Mouse (Mus musculus) hindbrain, embryonic 10.5 days (tissue): Measurements from ENCODE around the gene Scaf11. TPM values are rescaled to one million over a fixed set of nuclear protein-coding genes. Genes with fewer than 3 reads are reported as not detected.

ENCODE experiments used
- DNase-seq: peaks from one replicate; pipeline ENCODE4 v3.0.0-alpha.2; 2017; ENCODE audit warnings: low spot score
- H3K27ac ChIP-seq: fragments of 300-500 bp; sonication (generic); 2 replicates; pipeline ENCODE4 v1.5.1; 2016; ENCODE audit warnings: mild to moderate bottlenecking, moderate library complexity
- H3K27me3 ChIP-seq: fragments of 300-500 bp; sonication (generic); 2 replicates; pipeline ENCODE4 v1.6.1; 2016; ENCODE audit warnings: mild to moderate bottlenecking; ENCODE audit not compliant: poor library complexity, insufficient read depth, severe bottlenecking
- H3K36me3 ChIP-seq: fragments of 300-500 bp; sonication (generic); 2 replicates; pipeline ENCODE4 v1.6.1; 2016; ENCODE audit warnings: mild to moderate bottlenecking, moderate library complexity
- H3K4me1 ChIP-seq: fragments of 300-500 bp; sonication (generic); replicated peaks from 2 replicates; pipeline ENCODE4 v1.6.1; 2016; ENCODE audit warnings: mild to moderate bottlenecking
- H3K4me3 ChIP-seq: fragments of 300-500 bp; sonication (generic); 2 replicates; pipeline ENCODE4 v1.5.1; 2016; ENCODE audit warnings: mild to moderate bottlenecking, moderate library complexity
- H3K9me3 ChIP-seq: fragments of 300-500 bp; sonication (generic); 2 replicates; pipeline ENCODE4 v1.6.1; 2016; ENCODE audit warnings: mild to moderate bottlenecking, moderate library complexity
- WGBS: fragments of 180-500 bp; shearing (Covaris S2); methylation state at CpG from one replicate; pipeline ENCODE4 v1.1.7; 2016; 5-methylcytosine and 5-hydroxymethylcytosine counted together
- polyA plus RNA-seq: library from polyadenylated mRNA; unstranded; fragments of >200 nt; fragmentation: Nextera tagmentation; extraction: Ambion mirVana; gene quantifications from 2 replicates; pipeline ENCODE4 v1.2.1, GENCODE M21; 2016

Scaf11 gene
- polyA plus RNA-seq, 1 experiment from 2014 or later, result 66.3 TPM

DNA sequence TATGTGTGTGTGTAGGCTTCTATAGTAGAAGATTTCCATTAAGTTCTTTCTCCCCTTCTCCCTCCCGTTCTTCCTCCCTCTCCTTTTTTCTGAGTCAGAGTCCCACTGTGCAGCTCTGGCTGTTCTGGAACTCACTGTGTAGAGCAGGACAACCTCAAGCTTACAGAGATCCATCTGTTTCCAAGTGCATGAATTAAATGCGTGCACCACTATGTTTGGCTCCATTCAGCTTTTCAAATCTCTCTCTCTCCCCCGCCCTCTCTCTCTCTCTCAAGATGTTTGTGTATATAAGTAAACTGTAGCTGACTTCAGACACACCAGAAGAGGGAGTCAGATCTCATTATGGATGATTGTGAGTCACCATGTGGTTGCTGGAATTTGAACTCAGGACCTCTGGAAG lies 20.2 kb upstream of the Scaf11 start:
- WGBS, result 80% methylated on average over 3 of the region's 3 CpGs
- Histone ChIP-seq H3K27ac (no peak overlapping the region), H3K36me3 (no peaks in the 10 kb centered on the region), H3K9me3 (no peaks in the 10 kb centered on the region), H3K4me3 (no peak overlapping the region), H3K4me1 (0 out of 2 replicates have a peak, but pooled peaks cover 4% of the 10 kb centered on the region), H3K27me3 (no peaks in the 10 kb centered on the region)
- DNase-seq, result no peak

- WGBS, result 91% methylated on average over 12 of the region's 12 CpGs
- Histone ChIP-seq H3K27ac (no peak overlapping the region), H3K27me3 (no peaks in the 10 kb centered on the region), H3K4me3 (no peak overlapping the region), H3K4me1 (0 out of 2 replicates have a peak, but pooled peaks cover 4% of the 10 kb centered on the region), H3K36me3 (no peaks in the 10 kb centered on the region), H3K9me3 (no peaks in the 10 kb centered on the region)
- DNase-seq, result no peak
Measured at GRCm38 (mm10) chr15:96478006-96478405, 17.4 kb upstream of the Scaf11 start.

GRCm38 (mm10) chr15:96476359-96476758 lies 15.7 kb upstream of the Scaf11 start:
- Histone ChIP-seq H3K36me3 (no peaks in the 10 kb centered on the region), H3K4me3 (no peak overlapping the region), H3K27me3 (no peaks in the 10 kb centered on the region), H3K27ac (no peak overlapping the region), H3K9me3 (no peaks in the 10 kb centered on the region), H3K4me1 (0 out of 2 replicates have a peak, but pooled peaks cover 4% of the 10 kb centered on the region)
- 9% methylated on average over 7 of the region's 7 CpGs for WGBS
- DNase-seq, result peak; percentile 90

- 0 out of 2 replicates have a peak, but pooled peaks cover 4% of the 10 kb centered on the region for H3K4me1 ChIP-seq
- H3K4me3 ChIP-seq, result no peak overlapping the region
- H3K36me3 ChIP-seq, result no peaks in the 10 kb centered on the region
- H3K27me3 ChIP-seq, result no peaks in the 10 kb centered on the region
- no peaks in the 10 kb centered on the region for H3K9me3 ChIP-seq
- DNase-seq, result no peak
- H3K27ac ChIP-seq, result no peak overlapping the region
- 84% methylated on average over 7 of the region's 7 CpGs for WGBS
Measured at GRCm38 (mm10) chr15:96475571-96475972, 14.9 kb upstream of the Scaf11 start.

DNA sequence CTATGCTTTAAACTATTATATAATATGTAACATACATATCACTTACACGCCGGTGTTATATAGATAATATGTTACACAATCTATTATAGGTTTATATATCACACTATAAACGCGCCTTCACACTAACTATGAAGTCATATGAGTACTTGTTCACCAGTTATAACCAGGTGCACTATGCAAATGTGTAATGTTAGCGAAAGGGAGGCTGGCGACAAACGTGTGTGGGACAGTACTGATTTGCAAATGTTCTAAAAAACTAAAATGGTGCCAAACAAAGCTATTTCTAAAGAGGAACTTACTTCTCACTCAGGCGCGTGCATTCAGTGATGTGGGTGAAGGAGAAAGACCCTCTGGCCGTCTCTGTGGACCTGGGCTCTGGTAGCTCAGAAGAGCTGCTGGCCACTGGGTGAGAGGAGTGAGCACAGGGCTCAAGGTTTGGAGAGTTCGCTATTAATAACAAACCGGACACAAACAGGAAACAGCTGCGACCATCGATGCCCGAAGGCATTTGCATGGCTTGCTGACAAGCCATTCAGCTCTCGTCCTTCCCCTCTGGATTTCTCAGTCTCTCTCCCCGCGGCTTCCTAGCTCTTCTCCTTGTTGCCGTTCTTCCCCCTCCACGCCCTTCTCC lies 13.8 kb upstream of the Scaf11 start:
- DNase-seq, result no peak
- Histone ChIP-seq H3K9me3 (no peaks in the 10 kb centered on the region), H3K27ac (no peak overlapping the region), H3K36me3 (no peaks in the 10 kb centered on the region), H3K27me3 (no peaks in the 10 kb centered on the region), H3K4me3 (no peak overlapping the region), H3K4me1 (0 out of 2 replicates have a peak, but pooled peaks cover 2% of the 10 kb centered on the region)
- WGBS, result 76% methylated on average over 20 of the region's 20 CpGs

DNA sequence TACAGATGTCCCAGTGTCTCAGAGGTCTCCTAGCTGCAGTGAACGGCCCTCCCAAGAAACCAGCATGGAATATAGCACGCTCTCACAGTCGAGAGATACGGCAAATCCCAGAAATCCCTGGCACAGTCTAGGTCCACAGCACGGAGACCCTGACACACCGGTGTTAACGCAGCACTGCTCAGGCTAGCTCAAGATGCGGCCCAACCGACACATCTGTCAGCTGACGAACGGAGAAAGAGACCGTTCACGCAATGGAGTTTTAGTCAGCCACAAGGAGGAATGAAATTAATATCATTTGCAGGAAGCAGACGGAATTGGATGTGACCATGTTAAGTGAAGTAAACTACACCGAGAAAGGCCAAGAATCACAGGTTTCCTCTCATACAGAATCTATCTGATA lies 13.3 kb upstream of the Scaf11 start:
- Histone ChIP-seq H3K9me3 (no peaks in the 10 kb centered on the region), H3K27me3 (no peaks in the 10 kb centered on the region), H3K4me3 (no peak overlapping the region), H3K36me3 (no peaks in the 10 kb centered on the region), H3K4me1 (no peaks in the 10 kb centered on the region), H3K27ac (no peak overlapping the region)
- DNase-seq, result no peak
- 92% methylated on average over 15 of the region's 15 CpGs for WGBS

GRCm38 (mm10) chr15:96468316-96468715 lies 7.7 kb upstream of the Scaf11 start:
- WGBS, result 92% methylated on average over 2 of the region's 2 CpGs

GRCm38 (mm10) chr15:96467844-96468243 lies 7.2 kb upstream of the Scaf11 start:
- no peaks in the 10 kb centered on the region for H3K9me3 ChIP-seq
- H3K27me3 ChIP-seq, result no peaks in the 10 kb centered on the region
- DNase-seq, result no peak
- WGBS, result 82% methylated on average over 5 of the region's 5 CpGs
- H3K4me1 ChIP-seq, result no peaks in the 10 kb centered on the region
- no peak overlapping the region for H3K27ac ChIP-seq
- H3K36me3 ChIP-seq, result no peaks in the 10 kb centered on the region; the same call in 1 of the 2 replicates
- H3K4me3 ChIP-seq, result no peak overlapping the region

More at GRCm38 (mm10) chr15:96468316-96468715, 7.7 kb upstream of the Scaf11 start:
- Histone ChIP-seq H3K36me3 (no peaks in the 10 kb centered on the region; the same call in 1 of the 2 replicates), H3K4me3 (no peak overlapping the region), H3K27me3 (no peaks in the 10 kb centered on the region), H3K9me3 (no peaks in the 10 kb centered on the region), H3K27ac (no peak overlapping the region), H3K4me1 (no peaks in the 10 kb centered on the region)
- DNase-seq, result no peak

DNA sequence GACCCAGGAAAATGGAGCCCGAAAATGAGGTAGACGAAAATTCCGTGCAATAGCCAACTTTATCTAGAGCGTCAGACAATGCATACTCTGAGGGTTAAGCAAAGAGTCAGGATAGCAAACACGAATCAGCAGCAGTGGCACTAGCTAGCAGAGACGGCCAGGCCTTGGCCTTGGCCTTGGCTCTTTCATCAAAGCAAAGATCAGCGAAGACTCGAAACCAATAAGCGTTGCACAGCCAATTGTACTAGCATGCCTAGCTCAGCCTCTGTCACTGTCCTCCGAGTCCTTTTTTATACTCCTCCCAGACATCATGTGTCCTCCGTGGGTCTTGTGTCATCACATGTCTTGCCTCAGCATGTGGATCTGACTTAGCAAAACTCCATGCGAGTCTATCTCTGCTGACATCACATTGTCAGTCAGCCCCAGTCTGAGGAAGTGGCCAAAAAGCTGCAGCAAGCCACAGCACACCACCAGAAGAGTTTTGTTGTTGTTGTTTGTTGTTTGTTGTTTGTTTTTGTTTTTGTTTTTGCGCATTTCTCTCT lies 5.8 kb upstream of the Scaf11 start:
- H3K27ac ChIP-seq, result no peak overlapping the region
- peaks cover 12% of the 10 kb centered on the region for H3K4me1 ChIP-seq
- H3K36me3 ChIP-seq, result no peaks in the 10 kb centered on the region; the same call in 1 of the 2 replicates
- no peak overlapping the region for H3K4me3 ChIP-seq
- DNase-seq, result no peak
- H3K27me3 ChIP-seq, result no peaks in the 10 kb centered on the region
- no peaks in the 10 kb centered on the region for H3K9me3 ChIP-seq
- 94% methylated on average over 13 of the region's 13 CpGs for WGBS

GRCm38 (mm10) chr15:96465076-96465475 lies 4.4 kb upstream of the Scaf11 start:
- H3K4me3 ChIP-seq, result no peak overlapping the region
- 87% methylated on average over 11 of the region's 11 CpGs for WGBS
- no peak for DNase-seq
- H3K27me3 ChIP-seq, result no peaks in the 10 kb centered on the region
- peaks cover 14% of the 10 kb centered on the region for H3K4me1 ChIP-seq
- no peaks in the 10 kb centered on the region for H3K9me3 ChIP-seq
- H3K36me3 ChIP-seq, result no peaks in the 10 kb centered on the region; the same call in 1 of the 2 replicates
- no peak overlapping the region for H3K27ac ChIP-seq

GRCm38 (mm10) chr15:96463821-96464220 lies 3.2 kb upstream of the Scaf11 start:
- no peaks in the 10 kb centered on the region for H3K27me3 ChIP-seq
- DNase-seq, result no peak
- peaks cover 20% of the 10 kb centered on the region for H3K4me1 ChIP-seq
- no peak overlapping the region for H3K27ac ChIP-seq
- no peaks in the 10 kb centered on the region for H3K9me3 ChIP-seq
- no peak overlapping the region for H3K4me3 ChIP-seq
- 97% methylated on average over 15 of the region's 15 CpGs for WGBS
- no peaks in the 10 kb centered on the region; the same call in 1 of the 2 replicates for H3K36me3 ChIP-seq

- H3K4me3 ChIP-seq, result no peak overlapping the region
- peaks cover 7% of the 10 kb centered on the region; the same call in 1 of the 2 replicates for H3K36me3 ChIP-seq
- 91% methylated on average over 3 of the region's 3 CpGs for WGBS
- no peak overlapping the region for H3K27ac ChIP-seq
- H3K27me3 ChIP-seq, result no peaks in the 10 kb centered on the region
- no peak for DNase-seq
- no peaks in the 10 kb centered on the region for H3K9me3 ChIP-seq
- peaks cover 32% of the 10 kb centered on the region for H3K4me1 ChIP-seq
Measured at GRCm38 (mm10) chr15:96462611-96463010, 2.0 kb upstream of the Scaf11 start.
